Mouse (Mus musculus): ENCODE data around the gene Mtus2. TPM values are rescaled to one million over a fixed set of nuclear protein-coding genes. Genes with fewer than 3 reads are reported as not detected.

Gene Mtus2
- total and polyA plus RNA-seq, 3 experiments, result 0.03 to 0.13 TPM; not detected in 1

DNA sequence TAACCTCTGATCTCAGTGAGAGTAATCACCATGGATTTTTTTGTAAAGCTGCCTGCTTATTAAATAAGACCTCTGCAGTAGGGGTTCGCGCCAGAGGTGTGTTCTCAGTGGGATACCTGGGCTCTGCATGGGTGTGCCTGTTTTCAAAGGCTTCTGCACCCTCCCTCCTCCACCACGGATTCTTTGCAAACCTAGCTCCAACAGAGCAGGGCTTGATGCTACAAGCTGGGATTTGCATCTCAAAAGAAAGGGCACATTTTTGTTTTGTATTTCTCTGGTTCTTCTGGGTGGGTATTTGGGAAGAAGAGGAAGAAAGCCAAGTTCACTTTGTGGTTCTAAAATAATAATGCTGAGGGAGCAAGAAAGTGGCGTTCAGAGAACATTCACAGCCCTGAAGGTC, 48.1 kb downstream of the Mtus2 start:
- no peak overlapping the region for H3K9ac ChIP-seq (ENCODE audit: insufficient read depth, low read depth)
- in situ Hi-C loops (cut with MboI; ENCODE audit: low pct_ligation_motif_present, low pct_unique_long_range_greater_than_20kb, low sequenced_read_pairs), result no loop called here
- no peak overlapping the region for H3K4me3 ChIP-seq (replicated peaks in 1 of 3; ENCODE audit: low read depth in 2 of 3, low read length in 2 of 3, poor library complexity in 1 of 3)
- no peak for DNase-seq (ENCODE audit: extremely low read depth)
- no peaks in the 10 kb centered on the region for H3K36me3 ChIP-seq (replicated peaks in 1 of 2; ENCODE audit: control insufficient read depth in 1 of 2, insufficient read depth in 1 of 2, low read length in 1 of 2)
- dilution Hi-C loops (cut with MboI; ENCODE audit: extremely low pct_ligation_motif_present, extremely low pct_unique_long_range_greater_than_20kb, low sequenced_read_pairs), result no loop called here
- H3K4me1 ChIP-seq (ENCODE audit: control insufficient read depth in 1 of 2, insufficient read depth in 2 of 2), result no peaks in the 10 kb centered on the region
- no peak overlapping the region for H3K27ac ChIP-seq (ENCODE audit: insufficient read depth, low read depth)
- peaks cover 41% of the 10 kb centered on the region for H3K9me3 ChIP-seq (replicated peaks; ENCODE audit: low read length)
- H3K79me2 ChIP-seq (replicated peaks; ENCODE audit: control insufficient read depth, extremely low read depth, insufficient read depth, poor library complexity, severe bottlenecking), result no peaks in the 10 kb centered on the region
- H3K4me2 ChIP-seq (ENCODE audit: insufficient read depth, low read depth, poor library complexity, severe bottlenecking), result no peak overlapping the region
- TF ChIP-seq ETS1 (conservative IDR thresholded peaks at IDR 0.05; ENCODE audit: low read depth, low read length) (no peak), CHD2 (IDR thresholded peaks at IDR 0.05; ENCODE audit: low read length) (no peak), UBTF (IDR thresholded peaks at IDR 0.05; ENCODE audit: low read depth, low read length) (no peak), MXI1 (IDR thresholded peaks at IDR 0.05; ENCODE audit: low read depth, low read length) (no peak), NELFE (IDR thresholded peaks at IDR 0.05; ENCODE audit: low read depth, low read length) (no peak)
- no peaks in the 10 kb centered on the region for H3K27me3 ChIP-seq (replicated peaks)

DNA sequence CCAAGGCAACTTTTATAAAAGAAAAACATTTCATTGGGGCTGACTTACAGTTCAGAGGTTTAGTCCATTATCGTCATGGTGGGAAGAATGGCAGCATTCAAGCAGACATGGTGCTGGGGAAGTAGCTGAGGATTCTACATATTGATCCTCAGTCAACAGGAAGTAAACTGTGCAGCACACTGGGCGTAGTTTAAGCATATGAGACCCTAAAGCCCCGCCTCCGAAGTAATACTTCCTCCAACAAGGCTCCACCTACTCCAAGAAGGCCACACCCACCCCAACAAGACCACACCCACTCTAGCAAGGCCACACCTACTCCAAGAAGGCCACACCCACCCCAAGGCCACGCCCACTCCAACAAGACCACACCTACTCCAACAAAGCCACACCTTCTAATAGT, 55.0 kb downstream of the Mtus2 start:
- Histone ChIP-seq H3K9me3 (replicated peaks; ENCODE audit: low read length) (peaks cover 41% of the 10 kb centered on the region), H3K27ac (ENCODE audit: insufficient read depth, low read depth) (no peak overlapping the region), H3K4me1 (ENCODE audit: control insufficient read depth in 1 of 2, insufficient read depth in 2 of 2) (no peaks in the 10 kb centered on the region), H3K27me3 (replicated peaks) (no peaks in the 10 kb centered on the region), H3K4me2 (ENCODE audit: insufficient read depth, low read depth, poor library complexity, severe bottlenecking) (no peak overlapping the region), H3K4me3 (replicated peaks in 1 of 3; ENCODE audit: low read depth in 2 of 3, low read length in 2 of 3, poor library complexity in 1 of 3) (no peak overlapping the region), H3K79me2 (replicated peaks; ENCODE audit: control insufficient read depth, extremely low read depth, insufficient read depth, poor library complexity, severe bottlenecking) (no peaks in the 10 kb centered on the region), H3K9ac (ENCODE audit: insufficient read depth, low read depth) (no peak overlapping the region), H3K36me3 (replicated peaks in 1 of 2; ENCODE audit: control insufficient read depth in 1 of 2, insufficient read depth in 1 of 2, low read length in 1 of 2) (no peaks in the 10 kb centered on the region)
- in situ Hi-C loops (cut with MboI; ENCODE audit: low pct_ligation_motif_present, low pct_unique_long_range_greater_than_20kb, low sequenced_read_pairs), result no loop called here
- DNase-seq (ENCODE audit: extremely low read depth), result no peak
- dilution Hi-C loops (cut with MboI; ENCODE audit: extremely low pct_ligation_motif_present, extremely low pct_unique_long_range_greater_than_20kb, low sequenced_read_pairs), result no loop called here
- TF ChIP-seq TBP (conservative IDR thresholded peaks at IDR 0.05; ENCODE audit: low read depth, low read length) (no peak), SIN3A (IDR thresholded peaks at IDR 0.05; ENCODE audit: low read length) (no peak), IRF4 (IDR thresholded peaks at IDR 0.05; ENCODE audit: low read depth, low read length) (no peak), ZNF384 (IDR thresholded peaks at IDR 0.05; ENCODE audit: low read depth, low read length) (no peak), JUN (IDR thresholded peaks at IDR 0.05; ENCODE audit: insufficient read depth, low read depth, low read length) (no peak), NELFE (IDR thresholded peaks at IDR 0.05; ENCODE audit: low read depth, low read length) (no peak), POLR2AphosphoS2 (IDR thresholded peaks at IDR 0.05; ENCODE audit: low read depth, low read length) (no peak), E2F4 (IDR thresholded peaks at IDR 0.05; ENCODE audit: insufficient replicate concordance, low read depth, low read length) (no peak), ZKSCAN1 (IDR thresholded peaks at IDR 0.05; ENCODE audit: borderline replicate concordance, low read depth, low read length) (no peak), GABPA (IDR thresholded peaks at IDR 0.05; ENCODE audit: insufficient replicate concordance, low read depth, low read length) (no peak), USF1 (IDR thresholded peaks at IDR 0.05; ENCODE audit: low read depth, low read length) (no peak), CTCF (conservative IDR thresholded peaks at IDR 0.05 in 1 of 2, IDR thresholded peaks at IDR 0.05 in 1 of 2; ENCODE audit: low read depth in 2 of 2, low read length in 2 of 2) (no peak), CHD2 (IDR thresholded peaks at IDR 0.05; ENCODE audit: low read length) (no peak), ETS1 (conservative IDR thresholded peaks at IDR 0.05; ENCODE audit: low read depth, low read length) (no peak), MAFK (IDR thresholded peaks at IDR 0.05; ENCODE audit: insufficient replicate concordance, low read length) (no peak), NRF1 (IDR thresholded peaks at IDR 0.05; ENCODE audit: low read depth, low read length) (no peak), UBTF (IDR thresholded peaks at IDR 0.05; ENCODE audit: low read depth, low read length) (no peak), MAX (IDR thresholded peaks at IDR 0.05; ENCODE audit: low read length) (no peak), MEF2A (IDR thresholded peaks at IDR 0.05; ENCODE audit: borderline replicate concordance, low read depth, low read length) (no peak)

Measured in CH12.LX (cell line).